Mouse (Mus musculus) kidney, adult 2 months (tissue): ENCODE data around the gene Morn1. TPM values are rescaled to one million over a fixed set of nuclear protein-coding genes. Genes with fewer than 3 reads are reported as not detected.
"Not testable (repeated sequence)": the region's sequence is repeated elsewhere in the genome, so short reads cannot be mapped to it uniquely, and the experiment has no call there.

Experiments used
- DNase-seq: peaks from one replicate; pipeline ENCODE4 v3.0.0; 2021
- H3K27ac ChIP-seq: fragments of 200-500 bp; 2 replicates; pipeline ENCODE4 v1.5.1; 2012; ENCODE audit warnings: low read depth, low read length, control low read depth, inconsistent platforms; ENCODE audit not compliant: insufficient read depth
- H3K27me3 ChIP-seq: fragments of 200-500 bp; replicated peaks from 2 replicates; pipeline ENCODE4 v1.6.1; 2012; ENCODE audit warnings: mild to moderate bottlenecking, moderate library complexity, low read length, inconsistent platforms; ENCODE audit not compliant: control insufficient read depth, insufficient read depth
- H3K36me3 ChIP-seq: fragments of 200-500 bp; 2 replicates; pipeline ENCODE4 v1.6.1; 2012; ENCODE audit warnings: mild to moderate bottlenecking, moderate library complexity, low read length, inconsistent platforms; ENCODE audit not compliant: control insufficient read depth, insufficient read depth
- H3K4me1 ChIP-seq: fragments of 200-500 bp; 2 replicates; pipeline ENCODE4 v1.6.1; 2011; ENCODE audit warnings: low read length; ENCODE audit not compliant: control insufficient read depth, insufficient read depth
- H3K4me3 ChIP-seq: fragments of 200-500 bp; 2 replicates; pipeline ENCODE4 v1.5.1; 2011; ENCODE audit warnings: mild to moderate bottlenecking, low read depth, low read length, control low read depth; ENCODE audit not compliant: insufficient read depth
- CTCF ChIP-seq: fragments of 200-500 bp; conservative IDR thresholded peaks from 2 replicates; pipeline ENCODE4 v1.5.1; 2011; ENCODE audit warnings: low read depth, mild to moderate bottlenecking, control low read depth, low read length, moderate library complexity, mixed read lengths; ENCODE audit not compliant: insufficient read depth, insufficient read length
- POLR2A ChIP-seq: fragments of 200-500 bp; IDR thresholded peaks from one replicate; pipeline ENCODE4 v1.6.1; 2011; ENCODE audit warnings: low read depth, low read length, control low read depth
- WGBS: fragments of 180-500 bp; shearing (Covaris S2); methylation state at CpG from one replicate; pipeline ENCODE4 v1.1.7; 2018; 5-methylcytosine and 5-hydroxymethylcytosine counted together
- polyA plus RNA-seq: library from polyadenylated mRNA; depleted of rRNA; stranded (reverse); fragments of >200 nt; gene quantifications from 2 replicates; pipeline ENCODE4 v1.2.3, GENCODE M21; 2012

Gene Morn1
- polyA plus RNA-seq, 1 experiment, result 10.4 TPM

DNA sequence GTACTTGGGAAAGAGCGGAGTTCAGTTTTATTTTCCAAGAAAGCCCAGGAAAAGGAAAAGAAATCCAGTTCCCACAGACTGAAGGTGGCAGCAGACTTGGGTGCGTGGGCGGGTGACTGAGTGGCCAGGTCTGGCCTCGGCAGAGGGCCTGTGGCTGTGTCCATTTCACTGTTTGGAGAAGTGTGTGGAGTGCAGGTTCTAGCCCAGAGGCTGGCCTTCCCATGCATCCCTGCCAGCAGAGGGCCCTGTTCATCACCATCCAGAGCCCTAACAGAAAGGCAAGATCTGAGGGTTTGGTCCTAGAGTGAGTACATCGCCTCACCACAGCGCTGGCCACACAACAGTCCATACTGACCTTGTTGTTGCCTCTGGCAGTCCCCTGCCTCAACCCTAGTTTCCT, 17.2 kb upstream of the Morn1 start:
- WGBS, result 80% methylated on average over 6 of the region's 6 CpGs
- no peak overlapping the region for H3K27ac ChIP-seq
- DNase-seq, result peak; percentile 38
- TF ChIP-seq CTCF (peak; percentile 54), POLR2A (no peak)
- no peaks in the 10 kb centered on the region for H3K27me3 ChIP-seq
- no peak overlapping the region for H3K4me3 ChIP-seq
- H3K4me1 ChIP-seq, result peaks cover 32% of the 10 kb centered on the region
- peaks cover 2% of the 10 kb centered on the region; the same call in 1 of the 2 replicates for H3K36me3 ChIP-seq

DNA sequence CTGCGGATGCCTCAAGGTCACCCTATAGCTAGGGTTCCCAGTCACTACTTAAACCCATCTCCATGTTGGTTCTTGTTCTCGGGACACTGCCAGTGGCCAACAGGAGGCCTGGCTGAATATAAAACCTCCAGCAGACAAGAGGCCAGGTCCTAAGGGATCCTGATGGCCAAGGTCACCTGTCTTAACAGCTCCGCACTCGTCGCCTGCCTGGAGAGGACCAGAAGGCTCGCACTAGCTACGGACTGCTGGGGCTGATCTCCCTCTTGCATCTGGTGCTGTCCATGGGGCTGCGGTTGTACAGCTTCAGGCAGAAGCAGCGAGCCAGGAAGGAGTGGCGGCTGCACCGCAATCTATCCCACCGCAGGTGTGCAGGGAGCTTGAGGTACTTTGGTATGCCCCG, 16.2 kb upstream of the Morn1 start:
- 79% methylated on average over 13 of the region's 13 CpGs for whole genome bisulfite sequencing
- TF ChIP-seq POLR2A, result no peak
- TF ChIP-seq CTCF, result no peak

DNA sequence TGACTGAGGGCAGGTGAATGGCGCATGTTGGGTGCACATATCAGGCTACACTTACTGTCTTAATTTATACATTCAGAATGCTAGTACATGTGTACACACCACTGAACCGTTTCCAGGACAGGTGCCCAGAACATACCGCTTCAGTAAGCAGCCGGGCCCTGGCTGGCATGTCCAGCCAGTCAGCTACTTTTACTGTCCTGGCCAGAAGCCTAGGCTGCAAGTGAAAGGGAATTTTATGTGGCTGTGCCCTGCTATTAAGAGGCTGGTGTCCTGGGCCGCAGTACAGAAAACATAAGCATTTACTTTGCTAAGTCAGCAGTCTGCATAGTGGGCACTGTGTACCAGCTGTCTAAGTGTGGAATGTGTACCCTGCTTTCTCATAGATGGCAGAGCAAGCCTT, 15.5 kb upstream of the Morn1 start:
- Histone ChIP-seq H3K4me3 (no peak overlapping the region), H3K27ac (peak overlapping the region; percentile 66), H3K4me1 (peaks cover 32% of the 10 kb centered on the region), H3K36me3 (peaks cover 3% of the 10 kb centered on the region; the same call in 1 of the 2 replicates), H3K27me3 (no peaks in the 10 kb centered on the region)
- 34% methylated on average over 5 of the region's 5 CpGs for WGBS
- no peak for TF ChIP-seq CTCF
- no peak for TF ChIP-seq POLR2A
- peak; percentile 90 for DNase-seq

More for the DNA sequence above, 16.2 kb upstream of the Morn1 start:
- Histone ChIP-seq H3K36me3 (peaks cover 3% of the 10 kb centered on the region; the same call in 1 of the 2 replicates), H3K27ac (peak overlapping the region; percentile 61), H3K27me3 (no peaks in the 10 kb centered on the region), H3K4me1 (peaks cover 32% of the 10 kb centered on the region), H3K4me3 (no peak overlapping the region)
- no peak for DNase-seq

DNA sequence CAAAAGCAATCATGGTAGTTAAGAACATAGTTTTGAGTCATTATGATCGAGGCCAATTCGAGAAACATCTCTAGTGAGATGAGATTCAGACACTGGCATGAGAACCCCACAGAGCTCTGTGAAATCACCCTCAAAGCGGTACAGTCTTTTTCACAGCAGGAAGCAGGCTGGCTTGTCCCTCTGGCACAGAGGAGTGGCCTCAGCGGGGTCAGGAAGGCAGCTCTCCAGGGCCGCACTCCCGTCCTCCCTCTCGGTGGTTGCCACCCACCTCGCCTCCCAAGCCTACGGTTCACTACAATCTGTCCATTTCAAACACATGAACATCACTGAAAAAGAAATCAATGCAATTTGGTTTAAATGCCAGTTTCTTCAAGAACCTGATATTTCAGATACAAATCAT, 12.0 kb upstream of the Morn1 start:
- Histone ChIP-seq H3K27ac (no peak overlapping the region), H3K27me3 (no peaks in the 10 kb centered on the region), H3K36me3 (peaks cover 3% of the 10 kb centered on the region; the same call in 1 of the 2 replicates), H3K4me1 (peaks cover 19% of the 10 kb centered on the region), H3K4me3 (no peak overlapping the region)
- TF ChIP-seq CTCF, result no peak
- TF ChIP-seq POLR2A, result no peak
- 59% methylated on average over 9 of the region's 9 CpGs for WGBS
- no peak for DNase-seq

DNA sequence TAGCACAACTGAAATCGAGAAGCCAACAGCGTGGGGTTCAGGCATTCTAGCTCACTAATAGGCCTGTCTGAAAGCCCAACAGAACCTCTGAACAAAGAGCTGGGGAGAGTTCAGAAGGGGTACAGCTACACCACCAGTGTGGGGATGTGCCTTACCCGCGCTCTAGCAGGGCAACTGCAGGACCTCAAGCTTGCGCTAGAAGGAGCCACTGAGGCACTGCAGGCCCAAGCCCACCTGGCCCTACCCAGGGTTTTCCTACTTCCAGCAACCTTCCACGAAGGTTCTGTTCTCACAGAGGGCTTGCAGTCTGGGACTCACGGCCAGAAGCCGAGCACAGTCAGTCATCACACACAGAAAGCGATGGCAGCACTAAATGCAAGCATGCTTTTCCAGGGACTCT, 11.2 kb upstream of the Morn1 start:
- WGBS, result 90% methylated on average over 9 of the region's 9 CpGs
- H3K27ac ChIP-seq, result no peak overlapping the region
- H3K27me3 ChIP-seq, result no peaks in the 10 kb centered on the region
- TF ChIP-seq POLR2A, result no peak
- TF ChIP-seq CTCF, result no peak
- peaks cover 3% of the 10 kb centered on the region; the same call in 1 of the 2 replicates for H3K36me3 ChIP-seq
- H3K4me3 ChIP-seq, result no peak overlapping the region
- H3K4me1 ChIP-seq, result peaks cover 15% of the 10 kb centered on the region
- DNase-seq, result no peak

DNA sequence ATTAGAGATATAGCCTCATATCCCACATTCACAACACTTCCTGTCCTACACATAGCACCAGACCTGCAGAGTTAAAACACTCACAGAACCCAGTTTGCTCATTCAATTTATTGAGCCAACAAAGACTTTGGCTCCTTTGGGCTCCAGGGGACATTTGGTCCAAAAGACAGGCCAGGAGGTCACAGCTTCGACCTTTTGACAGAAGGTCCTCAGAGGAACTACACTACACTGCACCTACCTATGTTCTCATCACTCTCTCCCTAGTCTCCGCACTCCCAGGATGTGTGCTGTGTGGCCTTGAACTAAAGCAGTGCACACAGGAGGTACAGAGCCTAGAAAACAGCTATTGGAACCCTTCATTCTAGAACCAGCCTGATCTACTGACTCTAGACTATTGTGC, 10.6 kb upstream of the Morn1 start:
- Histone ChIP-seq H3K27ac (no peak overlapping the region), H3K4me1 (peaks cover 11% of the 10 kb centered on the region), H3K36me3 (peaks cover 7% of the 10 kb centered on the region)

DNA sequence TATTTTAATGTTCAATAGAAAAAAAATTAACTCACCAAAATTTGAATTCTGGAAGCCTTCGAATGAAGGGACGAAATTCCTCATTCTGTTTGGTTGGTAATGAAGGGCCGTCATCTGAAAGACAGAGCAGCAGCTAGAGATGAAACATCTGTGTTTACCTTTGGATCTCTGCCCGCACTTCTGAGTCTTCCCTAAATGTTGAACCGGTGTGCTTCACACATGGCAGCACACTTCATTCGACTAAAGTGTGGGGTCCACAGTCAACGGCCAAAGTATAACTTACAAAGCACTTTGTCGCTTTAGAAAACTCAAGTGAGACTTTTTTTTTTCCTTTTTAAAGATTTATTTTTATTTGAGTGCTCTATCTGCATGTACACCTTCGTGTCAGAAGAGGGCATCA, 9.7 kb upstream of the Morn1 start:
- H3K27me3 ChIP-seq, result no peaks in the 10 kb centered on the region
- no peak for TF ChIP-seq POLR2A
- no peak for TF ChIP-seq CTCF
- peaks cover 7% of the 10 kb centered on the region for H3K36me3 ChIP-seq
- DNase-seq, result peak; percentile 53
- peaks cover 4% of the 10 kb centered on the region; the same call in 1 of the 2 replicates for H3K4me1 ChIP-seq
- H3K27ac ChIP-seq, result no peak overlapping the region
- 47% methylated on average over 9 of the region's 9 CpGs for WGBS
- no peak overlapping the region for H3K4me3 ChIP-seq

More for the DNA sequence above, 10.6 kb upstream of the Morn1 start:
- Histone ChIP-seq H3K27me3 (no peaks in the 10 kb centered on the region), H3K4me3 (no peak overlapping the region)
- 69% methylated on average over 2 of the region's 2 CpGs for WGBS
- DNase-seq, result peak; percentile 65
- no peak for TF ChIP-seq CTCF
- no peak for TF ChIP-seq POLR2A

DNA sequence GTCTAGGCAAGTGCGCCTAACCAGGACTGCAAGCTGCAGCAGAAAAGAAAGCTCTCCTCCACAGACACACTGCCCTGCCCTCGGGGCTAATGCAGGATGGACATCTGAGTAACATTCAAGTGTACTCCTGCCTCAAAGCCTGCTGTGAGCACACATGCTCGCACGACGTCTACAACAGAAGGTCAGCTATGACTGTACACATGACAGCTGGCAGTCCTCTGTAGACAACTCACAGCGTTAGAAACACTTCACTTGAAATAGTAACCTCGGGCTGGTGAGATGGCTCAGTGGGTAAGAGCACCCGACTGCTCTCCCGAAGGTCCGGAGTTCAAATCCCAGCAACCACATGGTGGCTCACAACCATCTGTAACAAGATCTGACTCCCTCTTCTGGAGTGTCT, 7.6 kb upstream of the Morn1 start:
- H3K27me3 ChIP-seq, H3K36me3 ChIP-seq, H3K4me3 ChIP-seq, DNase-seq, H3K27ac ChIP-seq: not testable (repeated sequence)
- H3K4me1 ChIP-seq, result peaks cover 12% of the 10 kb centered on the region; the same call in 1 of the 2 replicates
- WGBS, result 69% methylated on average over 10 of the region's 10 CpGs
